Mouse (Mus musculus) lung, postnatal 0 days (tissue): Measurements from ENCODE around the gene Cdh1. TPM values are rescaled to one million over a fixed set of nuclear protein-coding genes. Genes with fewer than 3 reads are reported as not detected.

Source experiments
- ATAC-seq: fragments of 200-750 bp; cut with Nextera tagmentation; 2 replicates; pipeline ENCODE4 v1.8.0; 2017; ENCODE audit warnings: moderate library complexity
- DNase-seq: peaks from one replicate; pipeline ENCODE4 v3.0.0-alpha.2; 2016; ENCODE audit warnings: low spot score
- H3K27ac ChIP-seq: fragments of 300-500 bp; sonication (generic); 2 replicates; pipeline ENCODE4 v1.5.1; 2014; ENCODE audit warnings: antibody characterized with exemption, mild to moderate bottlenecking, low read length, mixed read lengths
- H3K27me3 ChIP-seq: fragments of 300-500 bp; sonication (generic); replicated peaks from 2 replicates; pipeline ENCODE4 v1.6.1; 2014; ENCODE audit warnings: low read length, mixed read lengths; ENCODE audit not compliant: insufficient read depth
- H3K36me3 ChIP-seq: fragments of 300-500 bp; sonication (generic); 2 replicates; pipeline ENCODE4 v1.6.1; 2014; ENCODE audit warnings: low read length, mixed read lengths; ENCODE audit not compliant: insufficient read depth
- H3K4me1 ChIP-seq: fragments of 300-500 bp; sonication (generic); 2 replicates; pipeline ENCODE4 v1.6.1; 2014; ENCODE audit warnings: antibody characterized with exemption, low read depth, low read length, mixed read lengths; ENCODE audit not compliant: insufficient read depth
- H3K4me2 ChIP-seq: fragments of 300-500 bp; sonication (generic); replicated peaks from 2 replicates; pipeline ENCODE4 v1.6.1; 2014; ENCODE audit warnings: low read depth, mild to moderate bottlenecking, low read length, moderate library complexity, mixed read lengths
- H3K4me3 ChIP-seq: fragments of 300-500 bp; sonication (generic); 2 replicates; pipeline ENCODE4 v1.5.1; 2014; ENCODE audit warnings: low read depth, low read length
- H3K9ac ChIP-seq: fragments of 300-500 bp; sonication (generic); replicated peaks from 2 replicates; pipeline ENCODE4 v1.6.1; 2014; ENCODE audit warnings: low read depth, mild to moderate bottlenecking
- H3K9me3 ChIP-seq: fragments of 300-500 bp; sonication (generic); 2 replicates; pipeline ENCODE4 v1.6.1; 2016; ENCODE audit warnings: low read length, mixed read lengths
- CTCF ChIP-seq: IDR thresholded peaks from 2 replicates; pipeline ENCODE4 v1.5.1; 2016; ENCODE audit warnings: antibody characterized with exemption, mild to moderate bottlenecking
- EP300 ChIP-seq: IDR thresholded peaks from 2 replicates; pipeline ENCODE4 v1.6.1; 2016; ENCODE audit warnings: antibody characterized with exemption, mild to moderate bottlenecking, control low read depth
- WGBS: fragments of 180-500 bp; shearing (Covaris S2); extraction: QIAGEN DNeasy Blood & Tissue Kit; methylation state at CpG from one replicate; pipeline ENCODE4 v1.1.7; 2014; 5-methylcytosine and 5-hydroxymethylcytosine counted together
- polyA plus RNA-seq: library from polyadenylated mRNA; unstranded; fragments of >200 nt; fragmentation: Nextera tagmentation; extraction: Ambion mirVana; gene quantifications from 2 replicates; pipeline ENCODE4 v1.2.1, GENCODE M21; 2015

The Cdh1 gene
- polyA plus RNA-seq, 1 experiment from 2014 or later, result 88.2 TPM

- H3K4me1 ChIP-seq, result no peaks in the 10 kb centered on the region; the same call in 1 of the 2 replicates
Observed at GRCm38 (mm10) chr8:106610958-106611640, 7.9 kb downstream of the Cdh1 start.

GRCm38 (mm10) chr8:106612047-106612446, 8.9 kb downstream of the Cdh1 start:
- H3K36me3 ChIP-seq, result no peaks in the 10 kb centered on the region
- H3K27ac ChIP-seq, result peak overlapping the region; percentile 81; the same call in 1 of the 2 replicates
- DNase-seq (no peak), ATAC-seq (no peak)
- H3K9ac ChIP-seq, result no peak overlapping the region
- 30% methylated on average over 3 of the region's 3 CpGs for WGBS
- TF ChIP-seq EP300, result no peak
- no peak for TF ChIP-seq CTCF
- no peak overlapping the region for H3K4me3 ChIP-seq
- peaks cover 5% of the 10 kb centered on the region; the same call in 1 of the 2 replicates for H3K4me1 ChIP-seq
- H3K4me2 ChIP-seq, result no peak overlapping the region
- H3K9me3 ChIP-seq, result no peaks in the 10 kb centered on the region
- no peaks in the 10 kb centered on the region for H3K27me3 ChIP-seq

More at GRCm38 (mm10) chr8:106610958-106611640, 7.9 kb downstream of the Cdh1 start:
- Histone ChIP-seq H3K9ac (no peak overlapping the region), H3K27ac (peak overlapping the region; percentile 81), H3K27me3 (no peaks in the 10 kb centered on the region), H3K36me3 (no peaks in the 10 kb centered on the region), H3K4me3 (no peak overlapping the region), H3K4me2 (peak overlapping the region; percentile 17), H3K9me3 (no peaks in the 10 kb centered on the region)
- TF ChIP-seq EP300 (peak; percentile 76), CTCF (no peak)
- ATAC-seq (peak; percentile 78), DNase-seq (peak; percentile 93)
- WGBS, result 51% methylated on average over 9 of the region's 9 CpGs

GRCm38 (mm10) chr8:106614704-106615103, 11.6 kb downstream of the Cdh1 start:
- 25% methylated on average over 5 of the region's 5 CpGs for WGBS
- peak overlapping the region; percentile 80; the same call in 1 of the 2 replicates for H3K27ac ChIP-seq
- no peak for TF ChIP-seq CTCF
- no peak for TF ChIP-seq EP300
- H3K4me1 ChIP-seq, result peaks cover 10% of the 10 kb centered on the region; the same call in 1 of the 2 replicates
- no peak overlapping the region for H3K4me2 ChIP-seq
- no peaks in the 10 kb centered on the region for H3K36me3 ChIP-seq
- no peak overlapping the region for H3K9ac ChIP-seq
- H3K27me3 ChIP-seq, result no peaks in the 10 kb centered on the region
- DNase-seq (no peak), ATAC-seq (no peak)
- H3K9me3 ChIP-seq, result no peaks in the 10 kb centered on the region
- H3K4me3 ChIP-seq, result no peak overlapping the region

GRCm38 (mm10) chr8:106615661-106616299, 12.6 kb downstream of the Cdh1 start:
- peak overlapping the region; percentile 80 for H3K27ac ChIP-seq
- H3K9ac ChIP-seq, result no peak overlapping the region
- ATAC-seq (peak; percentile 61), DNase-seq (peak; percentile 85)
- H3K36me3 ChIP-seq, result no peaks in the 10 kb centered on the region
- H3K9me3 ChIP-seq, result no peaks in the 10 kb centered on the region
- H3K4me2 ChIP-seq, result no peak overlapping the region
- H3K4me1 ChIP-seq, result peaks cover 14% of the 10 kb centered on the region; the same call in 1 of the 2 replicates
- TF ChIP-seq EP300 (peak; percentile 93), CTCF (no peak)
- no peaks in the 10 kb centered on the region for H3K27me3 ChIP-seq
- 46% methylated on average over 10 of the region's 10 CpGs for WGBS
- H3K4me3 ChIP-seq, result no peak overlapping the region

GRCm38 (mm10) chr8:106616679-106617078, 13.5 kb downstream of the Cdh1 start:
- Histone ChIP-seq H3K27me3 (no peaks in the 10 kb centered on the region), H3K4me1 (peaks cover 14% of the 10 kb centered on the region; the same call in 1 of the 2 replicates), H3K36me3 (no peaks in the 10 kb centered on the region), H3K9me3 (no peaks in the 10 kb centered on the region), H3K27ac (peak overlapping the region; percentile 80), H3K9ac (no peak overlapping the region), H3K4me2 (no peak overlapping the region), H3K4me3 (no peak overlapping the region)
- DNase-seq (no peak), ATAC-seq (no peak)
- WGBS, result 32% methylated on average over 4 of the region's 4 CpGs
- TF ChIP-seq CTCF, result no peak

- Histone ChIP-seq H3K4me2 (0 out of 2 replicates have a peak overlapping the region, but pooled peaks have one; percentile 8), H3K4me3 (no peak overlapping the region), H3K36me3 (no peaks in the 10 kb centered on the region), H3K9ac (no peak overlapping the region), H3K4me1 (peaks cover 14% of the 10 kb centered on the region; the same call in 1 of the 2 replicates), H3K27me3 (no peaks in the 10 kb centered on the region), H3K9me3 (no peaks in the 10 kb centered on the region), H3K27ac (peak overlapping the region; percentile 80)
- no peak for ATAC-seq
- peak; percentile 53 for DNase-seq
- WGBS, result 32% methylated on average over 6 of the region's 6 CpGs
- no peak for TF ChIP-seq CTCF
- TF ChIP-seq EP300, result 0 out of 2 replicates have a peak, but pooled peaks have one; percentile 24
Observed at GRCm38 (mm10) chr8:106617196-106617595, 14.0 kb downstream of the Cdh1 start.
